ENCODE assay signal across 11 mouse cellular contexts in genomic region chr1:138560733-138561132, GRCm38 (mm10). TPM values are rescaled to one million over a fixed set of nuclear protein-coding genes. Genes with fewer than 3 reads are reported as not detected.
DNase-seq lines count a peak whose midpoint lies in the region.
"Had no signal": no experiment of that assay in that cellular context is flagged by ENCODE, and none has a peak within 500 bp of the region (broad histone marks: within the 10 kb centered on the region; RNA-seq: fewer than 3 reads in every experiment).

No protein-coding gene starts in this region.

- peak; percentile 66 for DNase-seq in layer of hippocampus, adult 11-12 months (ENCODE audit: low spot score)
- no peak for DNase-seq in layer of hippocampus, postnatal 25 days (ENCODE audit: extremely low spot score in 1 of 2, low spot score in 1 of 2)
- DNase-seq in spleen, postnatal 36 days (ENCODE audit: low spot score in 2 of 2): peak; percentile 25 to 27
- no peak for DNase-seq in spleen, postnatal 14 days (ENCODE audit: low spot score in 2 of 2)
- DNase-seq in layer of hippocampus, adult 9-11 months: peak; percentile 82
- no peak for DNase-seq in cerebellum, postnatal 36 days
- DNase-seq in cerebellum, adult 18-20 months: no peak
- DNase-seq: cerebellum, adult 11 months; kidney, adult 11 months; kidney, postnatal 36 days; left cerebral cortex, postnatal 4 days had no signal

RNA-seq across cellular contexts. Expression of gene Nek7, which starts 59.2 kb away (rescaled TPM):
- total RNA-seq in layer of hippocampus, postnatal 25 days (2021): 10 to 100 TPM; 30.9 to 32.4 TPM

Comparison
In these comparisons a context has a peak if more than half of its experiments do, and no peak if none do; other contexts are left out.
1. DNase-seq: peak in layer of hippocampus, adult 11-12 months (single experiment), spleen, postnatal 36 days (2 of 2) and layer of hippocampus, adult 9-11 months (single experiment); none in layer of hippocampus, postnatal 25 days (0 of 2), spleen, postnatal 14 days (0 of 2), cerebellum, postnatal 36 days (0 of 2) and cerebellum, adult 18-20 months (0 of 2).